Mouse (Mus musculus) intestine, postnatal 0 days (tissue): Measurements from ENCODE around the gene Iqcf4. TPM values are rescaled to one million over a fixed set of nuclear protein-coding genes. Genes with fewer than 3 reads are reported as not detected.
"Not testable (repeated sequence)": the region's sequence is repeated elsewhere in the genome, so short reads cannot be mapped to it uniquely, and the experiment has no call there.

Source experiments
- ATAC-seq: fragments of 200-750 bp; cut with Nextera tagmentation; 2 replicates; pipeline ENCODE4 v1.8.0; 2017; ENCODE audit warnings: mild to moderate bottlenecking, moderate TSS enrichment, moderate library complexity
- H3K27ac ChIP-seq: fragments of 300-500 bp; sonication (generic); 2 replicates; pipeline ENCODE4 v1.5.1; 2014; ENCODE audit warnings: mild to moderate bottlenecking, low read depth, low read length, moderate library complexity
- H3K27me3 ChIP-seq: fragments of 300-500 bp; sonication (generic); replicated peaks from 2 replicates; pipeline ENCODE4 v1.6.1; 2014; ENCODE audit warnings: low read length, mixed read lengths; ENCODE audit not compliant: control insufficient read depth, insufficient read depth
- H3K36me3 ChIP-seq: fragments of 300-500 bp; sonication (generic); 2 replicates; pipeline ENCODE4 v1.6.1; 2014; ENCODE audit warnings: mild to moderate bottlenecking, moderate library complexity; ENCODE audit not compliant: control insufficient read depth, insufficient read depth
- H3K4me1 ChIP-seq: fragments of 300-500 bp; sonication (generic); replicated peaks from 2 replicates; pipeline ENCODE4 v1.6.1; 2014; ENCODE audit warnings: antibody characterized with exemption, low read length, mixed read lengths; ENCODE audit not compliant: control insufficient read depth, insufficient read depth
- H3K4me2 ChIP-seq: fragments of 300-500 bp; sonication (generic); replicated peaks from 2 replicates; pipeline ENCODE4 v1.6.1; 2014; ENCODE audit warnings: low read depth, mild to moderate bottlenecking, moderate library complexity
- H3K4me3 ChIP-seq: fragments of 300-500 bp; sonication (generic); 2 replicates; pipeline ENCODE4 v1.5.1; 2014; ENCODE audit warnings: low read depth, low read length
- H3K9ac ChIP-seq: fragments of 300-500 bp; sonication (generic); 2 replicates; pipeline ENCODE4 v1.6.1; 2014; ENCODE audit warnings: mild to moderate bottlenecking, low read depth, low read length
- H3K9me3 ChIP-seq: fragments of 300-500 bp; sonication (generic); 2 replicates; pipeline ENCODE4 v1.6.1; 2016; ENCODE audit warnings: mixed run types; ENCODE audit not compliant: control insufficient read depth
- CTCF ChIP-seq: sonication (generic); IDR thresholded peaks from 2 replicates; pipeline ENCODE4 v1.5.1; 2016; ENCODE audit warnings: low read depth, mild to moderate bottlenecking, control low read depth, antibody characterized with exemption, moderate library complexity
- WGBS: fragments of 180-500 bp; shearing (Covaris S2); extraction: QIAGEN DNeasy Blood & Tissue Kit; methylation state at CpG from one replicate; pipeline ENCODE4 v1.1.7; 2014; 5-methylcytosine and 5-hydroxymethylcytosine counted together
- polyA plus RNA-seq: library from polyadenylated mRNA; unstranded; fragments of >200 nt; fragmentation: Nextera tagmentation; extraction: Ambion mirVana; gene quantifications from 2 replicates; pipeline ENCODE4 v1.2.1, GENCODE M21; 2015

Iqcf4 gene
- polyA plus RNA-seq, 1 experiment from 2014 or later: not detected

- Histone ChIP-seq H3K4me1 (no peaks in the 10 kb centered on the region), H3K9me3 (no peaks in the 10 kb centered on the region), H3K9ac (no peak overlapping the region), H3K36me3 (no peaks in the 10 kb centered on the region), H3K4me3 (no peak overlapping the region), H3K4me2 (no peak overlapping the region), H3K27me3 (no peaks in the 10 kb centered on the region), H3K27ac (no peak overlapping the region)
- WGBS: 38% methylated on average over 7 of the region's 7 CpGs
- no peak for ATAC-seq
- TF ChIP-seq CTCF: no peak
These were observed 27.7 kb upstream of the Iqcf4 start for GRCm38 (mm10) chr9:106598466-106598865.

- 64% methylated on average over 7 of the region's 7 CpGs for WGBS
- no peak for ATAC-seq
- no peak overlapping the region for H3K9ac ChIP-seq
These were observed 25.0 kb upstream of the Iqcf4 start for GRCm38 (mm10) chr9:106595836-106596235.

GRCm38 (mm10) chr9:106595402-106595801 is 24.6 kb upstream of the Iqcf4 start:
- not testable (repeated sequence) for H3K27ac ChIP-seq, H3K4me2 ChIP-seq, H3K4me3 ChIP-seq, H3K27me3 ChIP-seq, ATAC-seq, H3K4me1 ChIP-seq, H3K9ac ChIP-seq, H3K9me3 ChIP-seq, H3K36me3 ChIP-seq
- WGBS: 11% methylated on average over 4 of the region's 4 CpGs

More at GRCm38 (mm10) chr9:106595836-106596235, 25.0 kb upstream of the Iqcf4 start:
- TF ChIP-seq CTCF: no peak
- no peaks in the 10 kb centered on the region for H3K27me3 ChIP-seq
- H3K4me2 ChIP-seq: no peak overlapping the region
- no peak overlapping the region for H3K4me3 ChIP-seq
- no peaks in the 10 kb centered on the region for H3K4me1 ChIP-seq
- no peaks in the 10 kb centered on the region for H3K36me3 ChIP-seq
- H3K9me3 ChIP-seq: no peaks in the 10 kb centered on the region
- no peak overlapping the region for H3K27ac ChIP-seq

GRCm38 (mm10) chr9:106592158-106592557 is 21.4 kb upstream of the Iqcf4 start:
- Histone ChIP-seq H3K4me1 (no peaks in the 10 kb centered on the region), H3K27me3 (no peaks in the 10 kb centered on the region), H3K9ac (no peak overlapping the region), H3K4me3 (no peak overlapping the region), H3K36me3 (no peaks in the 10 kb centered on the region), H3K9me3 (no peaks in the 10 kb centered on the region), H3K27ac (no peak overlapping the region), H3K4me2 (no peak overlapping the region)
- WGBS: 93% methylated on average over 5 of the region's 5 CpGs
- ATAC-seq: no peak
- no peak for TF ChIP-seq CTCF

- no peaks in the 10 kb centered on the region for H3K9me3 ChIP-seq
- no peaks in the 10 kb centered on the region for H3K36me3 ChIP-seq
- no peaks in the 10 kb centered on the region for H3K27me3 ChIP-seq
- no peak for ATAC-seq
- no peak overlapping the region for H3K4me2 ChIP-seq
- no peak overlapping the region for H3K27ac ChIP-seq
- no peak overlapping the region for H3K4me3 ChIP-seq
- WGBS: 79% methylated on average over 1 of the region's 1 CpGs
- no peak overlapping the region for H3K9ac ChIP-seq
- no peaks in the 10 kb centered on the region for H3K4me1 ChIP-seq
- no peak for TF ChIP-seq CTCF
These were observed 11.8 kb upstream of the Iqcf4 start for GRCm38 (mm10) chr9:106582552-106582951.

- TF ChIP-seq CTCF: no peak
- Histone ChIP-seq H3K27me3 (no peaks in the 10 kb centered on the region), H3K4me1 (no peaks in the 10 kb centered on the region), H3K9ac (no peak overlapping the region), H3K9me3 (no peaks in the 10 kb centered on the region), H3K4me3 (no peak overlapping the region), H3K36me3 (no peaks in the 10 kb centered on the region), H3K4me2 (no peak overlapping the region), H3K27ac (no peak overlapping the region)
- 76% methylated on average over 7 of the region's 7 CpGs for WGBS
- ATAC-seq: no peak
These were observed 9.2 kb upstream of the Iqcf4 start for GRCm38 (mm10) chr9:106580016-106580415.

- Histone ChIP-seq H3K9me3 (no peaks in the 10 kb centered on the region), H3K27ac (no peak overlapping the region), H3K4me3 (no peak overlapping the region), H3K36me3 (no peaks in the 10 kb centered on the region), H3K4me1 (no peaks in the 10 kb centered on the region), H3K9ac (no peak overlapping the region), H3K27me3 (no peaks in the 10 kb centered on the region), H3K4me2 (no peak overlapping the region)
- TF ChIP-seq CTCF: no peak
- 79% methylated on average over 2 of the region's 2 CpGs for WGBS
- no peak for ATAC-seq
These were observed 5.3 kb upstream of the Iqcf4 start for GRCm38 (mm10) chr9:106576112-106576511.
